Mouse (Mus musculus) MEL (cell line): Measurements from ENCODE around the gene Atp8b2. TPM values are rescaled to one million over a fixed set of nuclear protein-coding genes. Genes with fewer than 3 reads are reported as not detected.
A peak's percentile ranks its signal among the peaks of the same experiment; 100 is the strongest.

Experiments
- DNase-seq: peaks from one replicate; pipeline ENCODE4 v3.0.0; 2011; ENCODE audit warnings: low read depth, low spot score
- H3K27ac ChIP-seq: 2 replicates; pipeline ENCODE4 v1.5.1; 2012; ENCODE audit warnings: low read depth, mild to moderate bottlenecking, control low read depth, low read length, moderate library complexity; ENCODE audit not compliant: control insufficient read depth
- H3K27me3 ChIP-seq, 2 experiments: fragments of 150-350 bp in 1 of 2; sonication (generic) in 1 of 2; 2 replicates each; pipeline ENCODE4 v1.6.1; 2012; ENCODE audit warnings: low read length in 2 of 2, mild to moderate bottlenecking in 2 of 2, improper control_type of control experiment in 1 of 2, moderate library complexity in 1 of 2; ENCODE audit not compliant: insufficient read depth in 2 of 2, control insufficient read depth in 1 of 2
- H3K36me3 ChIP-seq, 2 experiments: 2 replicates each; pipeline ENCODE4 v1.6.1; 2012 to 2014; ENCODE audit warnings: low read length in 2 of 2, improper control_type of control experiment in 1 of 2, inconsistent platforms in 1 of 2, mild to moderate bottlenecking in 1 of 2; ENCODE audit not compliant: insufficient read depth in 2 of 2, control insufficient read depth in 1 of 2
- H3K4me1 ChIP-seq, 2 experiments: fragments of 150-350 bp in 1 of 2; sonication (generic) in 1 of 2; 2 replicates each; pipeline ENCODE4 v1.6.1; 2012; ENCODE audit warnings: low read length in 2 of 2, improper control_type of control experiment in 1 of 2, mild to moderate bottlenecking in 1 of 2; ENCODE audit not compliant: insufficient read depth in 2 of 2, control insufficient read depth in 1 of 2
- H3K4me3 ChIP-seq, 2 experiments: fragments of 150-350 bp in 1 of 2; sonication (generic) in 1 of 2; 2 replicates each; pipeline ENCODE4 v1.5.1; 2012; ENCODE audit warnings: low read depth in 2 of 2, low read length in 2 of 2, mild to moderate bottlenecking in 2 of 2, moderate library complexity in 2 of 2, control low read depth in 1 of 2, improper control_type of control experiment in 1 of 2; ENCODE audit not compliant: control insufficient read depth in 1 of 2, insufficient read depth in 1 of 2
- H3K79me2 ChIP-seq: 2 replicates; pipeline ENCODE4 v1.6.1; 2012; ENCODE audit warnings: mild to moderate bottlenecking, low read length, moderate library complexity; ENCODE audit not compliant: control insufficient read depth, poor library complexity, insufficient read depth
- H3K9ac ChIP-seq: 2 replicates; pipeline ENCODE4 v1.6.1; 2012; ENCODE audit warnings: low read depth, mild to moderate bottlenecking, control low read depth, low read length, moderate library complexity; ENCODE audit not compliant: control insufficient read depth, poor library complexity, severe bottlenecking
- H3K9me3 ChIP-seq: fragments of 150-350 bp; sonication (generic); replicated peaks from 2 replicates; pipeline ENCODE4 v1.6.1; 2012; ENCODE audit warnings: mild to moderate bottlenecking, low read length, improper control_type of control experiment, moderate library complexity; ENCODE audit not compliant: insufficient read depth
- CTCF ChIP-seq, 3 experiments: IDR thresholded peaks in 2 of 3; conservative IDR thresholded peaks in 1 of 3; 2 replicates each; pipeline ENCODE4 v1.5.1; 2011 to 2012; ENCODE audit warnings: low read length in 3 of 3, low read depth in 2 of 3, mild to moderate bottlenecking in 2 of 3, improper control_type of control experiment in 1 of 3, inconsistent platforms in 1 of 3, mixed read lengths in 1 of 3, moderate library complexity in 1 of 3; ENCODE audit not compliant: control insufficient read depth in 1 of 3, insufficient read depth in 1 of 3, poor library complexity in 1 of 3, severe bottlenecking in 1 of 3
- EP300 ChIP-seq, 2 experiments: IDR thresholded peaks; 2 replicates each; pipeline ENCODE4 v1.6.1; 2011; ENCODE audit warnings: improper control_type of control experiment in 2 of 2, low read length in 2 of 2, low read depth in 1 of 2, mild to moderate bottlenecking in 1 of 2
- ETS1 ChIP-seq: IDR thresholded peaks from 2 replicates; pipeline ENCODE4 v1.6.1; 2012; ENCODE audit warnings: low read depth, mild to moderate bottlenecking, inconsistent platforms, low read length, improper control_type of control experiment, moderate library complexity
- MAFK ChIP-seq: IDR thresholded peaks from 2 replicates; pipeline ENCODE4 v1.6.1; 2011; ENCODE audit warnings: low read depth, mild to moderate bottlenecking, low read length, improper control_type of control experiment, borderline replicate concordance
- MYC ChIP-seq: IDR thresholded peaks from 2 replicates; pipeline ENCODE4 v1.6.1; 2011; ENCODE audit warnings: low read depth, mild to moderate bottlenecking, low read length, improper control_type of control experiment, moderate library complexity
- POLR2AphosphoS5 ChIP-seq: IDR thresholded peaks from 2 replicates; pipeline ENCODE4 v1.6.1; 2012; ENCODE audit warnings: low read depth, borderline replicate concordance, mild to moderate bottlenecking, inconsistent platforms, low read length, moderate library complexity, mixed read lengths
- SIN3A ChIP-seq: IDR thresholded peaks from 2 replicates; pipeline ENCODE4 v1.6.1; 2012; ENCODE audit warnings: low read length, improper control_type of control experiment, inconsistent platforms
- SMC3 ChIP-seq: IDR thresholded peaks from 2 replicates; pipeline ENCODE4 v1.6.1; 2011; ENCODE audit warnings: low read depth, low read length, improper control_type of control experiment
- polyA plus RNA-seq, 2 experiments: library from polyadenylated mRNA; stranded (reverse) in 1 of 2; unstranded in 1 of 2; fragments of >175 nt in 1 of 2; fragments of >200 nt in 1 of 2; gene quantifications; 2 replicates each; pipeline versions ENCODE4 v1.2.1 to v1.2.4; 2012; ENCODE audit warnings: low replicate concordance in 2 of 2, low read depth in 1 of 2; ENCODE audit not compliant: insufficient read length in 2 of 2, insufficient read depth in 1 of 2, missing spikeins in 1 of 2
- total RNA-seq: library from RNA; depleted of rRNA; stranded (reverse); fragments of 300-350 nt; gene quantifications from 2 replicates; pipeline ENCODE4 v1.2.3, GENCODE M21; 2012

Atp8b2 gene
- total and polyA plus RNA-seq, 3 experiments, result 27.1 to 44.7 TPM; not detected in 1

- H3K36me3 ChIP-seq, result peaks cover 13 to 18% of the 10 kb centered on the region in 2 experiments
- peak; percentile 57 for DNase-seq
- no peaks in the 10 kb centered on the region for H3K27me3 ChIP-seq
- no peak overlapping the region for H3K4me3 ChIP-seq
- H3K4me1 ChIP-seq, result peaks cover 4 to 6% of the 10 kb centered on the region in 2 experiments; a peak in 3 of 4 replicates
- TF ChIP-seq CTCF (IDR thresholded peaks at IDR 0.05 in 2 of 3, conservative IDR thresholded peaks at IDR 0.05 in 1 of 3; ENCODE audit: control insufficient read depth in 1 of 3, insufficient read depth in 1 of 3, low read depth in 2 of 3, low read length in 3 of 3, poor library complexity in 1 of 3, severe bottlenecking in 1 of 3), result peak; percentile 11 to 49 (median 38); a peak in 4 of 6 replicates
- peak; percentile 32 for TF ChIP-seq SMC3
- no peak for TF ChIP-seq POLR2AphosphoS5
- TF ChIP-seq MYC, result 0 out of 2 replicates have a peak, but pooled peaks have one; percentile 64
- no peaks in the 10 kb centered on the region for H3K9me3 ChIP-seq
- no peak overlapping the region for H3K9ac ChIP-seq
- H3K79me2 ChIP-seq, result peaks cover 10% of the 10 kb centered on the region
- no peak overlapping the region for H3K27ac ChIP-seq
These were observed 31.7 kb upstream of the Atp8b2 start for GRCm38 (mm10) chr3:89994807-89995515.

DNA sequence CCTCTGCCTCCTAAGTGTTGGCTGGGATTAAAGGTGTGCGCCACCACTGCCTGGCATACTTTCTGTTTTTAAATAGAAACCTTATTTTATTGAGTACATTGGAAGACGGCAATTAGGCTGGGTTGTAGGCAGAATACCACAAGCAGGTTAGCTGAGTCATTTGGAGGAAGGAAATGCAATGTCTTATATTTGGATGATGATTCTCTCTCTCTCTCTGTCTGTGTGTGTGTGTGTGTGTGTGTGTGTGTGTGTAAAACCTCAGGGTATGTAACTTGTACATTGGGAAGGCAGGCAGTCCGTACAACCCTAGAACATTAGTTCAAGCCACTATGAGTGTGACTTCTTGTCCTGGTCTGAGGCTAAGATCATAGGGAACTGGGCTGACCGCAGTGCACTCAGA, 24.5 kb upstream of the Atp8b2 start:
- peaks cover 0 to 2% of the 10 kb centered on the region in 2 experiments; a peak in 2 of 4 replicates for H3K4me1 ChIP-seq
- no peak overlapping the region for H3K4me3 ChIP-seq
- H3K9ac ChIP-seq, result no peak overlapping the region
- no peak overlapping the region for H3K27ac ChIP-seq
- DNase-seq, result peak; percentile 54
- TF ChIP-seq EP300 (IDR thresholded peaks at IDR 0.05; ENCODE audit: low read depth in 1 of 2, low read length in 2 of 2) (peak in 1 of 2 experiments; percentile 26; a peak in 1 of 4 replicates), MAFK (no peak), ETS1 (0 out of 2 replicates have a peak, but pooled peaks have one; percentile 8)
- no peaks in the 10 kb centered on the region for H3K27me3 ChIP-seq
- no peaks in the 10 kb centered on the region for H3K79me2 ChIP-seq
- H3K9me3 ChIP-seq, result no peaks in the 10 kb centered on the region
- H3K36me3 ChIP-seq, result no peaks in the 10 kb centered on the region

DNA sequence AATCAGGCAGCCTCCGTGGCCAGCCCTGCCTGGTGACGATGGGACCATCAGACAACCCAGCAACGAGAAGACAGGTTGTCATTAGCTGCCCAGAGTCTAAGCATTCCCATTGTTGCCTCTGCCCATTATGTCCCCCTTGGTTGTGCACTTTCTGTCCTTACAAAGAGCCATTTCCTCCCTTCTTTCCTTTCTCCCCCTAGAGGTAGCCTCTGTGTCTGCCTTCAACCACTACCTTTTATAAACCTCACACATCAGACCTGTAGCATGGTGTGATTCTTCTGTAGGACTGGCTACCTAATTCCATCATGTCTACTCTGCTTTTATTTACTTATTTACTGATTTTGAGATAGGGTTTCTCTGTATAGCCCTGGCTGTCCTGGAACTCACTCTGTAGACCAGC, 23.9 kb upstream of the Atp8b2 start:
- Histone ChIP-seq H3K9me3 (no peaks in the 10 kb centered on the region), H3K36me3 (no peaks in the 10 kb centered on the region), H3K4me1 (peaks cover 0 to 2% of the 10 kb centered on the region in 2 experiments; a peak in 2 of 4 replicates), H3K27me3 (no peaks in the 10 kb centered on the region), H3K79me2 (no peaks in the 10 kb centered on the region), H3K9ac (no peak overlapping the region), H3K27ac (no peak overlapping the region), H3K4me3 (no peak overlapping the region)
- no peak for TF ChIP-seq POLR2AphosphoS5
- peak; percentile 17; the same call in 1 of the 2 replicates for TF ChIP-seq SMC3
- peak in 2 of 3 experiments; percentile 39 to 49; a peak in 4 of 6 replicates for TF ChIP-seq CTCF (IDR thresholded peaks at IDR 0.05 in 2 of 3, conservative IDR thresholded peaks at IDR 0.05 in 1 of 3; ENCODE audit: control insufficient read depth in 1 of 3, insufficient read depth in 1 of 3, low read depth in 2 of 3, low read length in 3 of 3, poor library complexity in 1 of 3, severe bottlenecking in 1 of 3)
- TF ChIP-seq SIN3A, result no peak
- DNase-seq, result peak; percentile 53
